Mouse (Mus musculus) ES-Bruce4 (cell line): ENCODE data around the gene Foxc1. TPM values are rescaled to one million over a fixed set of nuclear protein-coding genes. Genes with fewer than 3 reads are reported as not detected.

Experiments used
- H3K27ac ChIP-seq: 2 replicates; pipeline ENCODE4 v1.5.1; 2012; ENCODE audit warnings: low read length, inconsistent platforms; ENCODE audit not compliant: insufficient read depth
- H3K27me3 ChIP-seq: 2 replicates; pipeline ENCODE4 v1.6.1; 2012; ENCODE audit warnings: mild to moderate bottlenecking, low read length, inconsistent platforms; ENCODE audit not compliant: control insufficient read depth, poor library complexity, insufficient read depth, severe bottlenecking
- H3K36me3 ChIP-seq: 2 replicates; pipeline ENCODE4 v1.6.1; 2012; ENCODE audit warnings: inconsistent platforms, mild to moderate bottlenecking, low read length, moderate library complexity; ENCODE audit not compliant: control insufficient read depth, poor library complexity, insufficient read depth, severe bottlenecking
- H3K4me1 ChIP-seq: one replicate; pipeline ENCODE4 v1.8.1; 2011; ENCODE audit warnings: low read length; ENCODE audit not compliant: control insufficient read depth, insufficient read depth
- H3K4me3 ChIP-seq: 2 replicates; pipeline ENCODE4 v1.5.1; 2011; ENCODE audit warnings: low read depth, mild to moderate bottlenecking, low read length
- H3K9ac ChIP-seq: 2 replicates; pipeline ENCODE4 v1.6.1; 2012; ENCODE audit warnings: low read depth, mild to moderate bottlenecking, inconsistent platforms; ENCODE audit not compliant: poor library complexity, severe bottlenecking
- H3K9me3 ChIP-seq: replicated peaks from 2 replicates; pipeline ENCODE4 v1.6.1; 2012; ENCODE audit warnings: mild to moderate bottlenecking, low read length, inconsistent platforms; ENCODE audit not compliant: control insufficient read depth, poor library complexity, insufficient read depth, severe bottlenecking
- CTCF ChIP-seq: IDR thresholded peaks from one replicate; pipeline ENCODE4 v1.8.1; 2011; ENCODE audit warnings: low read depth, low read length
- EP300 ChIP-seq: IDR thresholded peaks from 2 replicates; pipeline ENCODE4 v1.6.1; 2011; ENCODE audit warnings: low read depth, low read length; ENCODE audit not compliant: insufficient read depth
- POLR2A ChIP-seq: IDR thresholded peaks from one replicate; pipeline ENCODE4 v1.8.1; 2011; ENCODE audit warnings: low read length; ENCODE audit not compliant: insufficient read depth
- polyA plus RNA-seq: library from polyadenylated mRNA; stranded (reverse); fragments of >200 nt; gene quantifications from 2 replicates; pipeline ENCODE4 v1.2.4, GENCODE M21; 2011; ENCODE audit warnings: low read depth; ENCODE audit not compliant: missing spikeins, insufficient read depth, insufficient read length

Gene Foxc1
- polyA plus RNA-seq, 1 experiment = 0.34 TPM

- no peak overlapping the region for H3K4me3 ChIP-seq
- no peaks in the 10 kb centered on the region for H3K9me3 ChIP-seq
- no peak overlapping the region for H3K9ac ChIP-seq
- H3K4me1 ChIP-seq = no peaks in the 10 kb centered on the region
- H3K27ac ChIP-seq = no peak overlapping the region
- H3K27me3 ChIP-seq = no peaks in the 10 kb centered on the region
- no peaks in the 10 kb centered on the region for H3K36me3 ChIP-seq
- TF ChIP-seq EP300 = no peak
These were observed 16.9 kb downstream of the Foxc1 start for GRCm38 (mm10) chr13:31823316-31823715.

- H3K4me1 ChIP-seq = no peaks in the 10 kb centered on the region
- H3K9me3 ChIP-seq = no peaks in the 10 kb centered on the region
- no peaks in the 10 kb centered on the region for H3K27me3 ChIP-seq
These were observed 18.7 kb downstream of the Foxc1 start for GRCm38 (mm10) chr13:31825180-31825579.

GRCm38 (mm10) chr13:31827160-31827559 lies 20.7 kb downstream of the Foxc1 start:
- H3K36me3 ChIP-seq = no peaks in the 10 kb centered on the region
- no peak overlapping the region for H3K9ac ChIP-seq
- H3K4me1 ChIP-seq = no peaks in the 10 kb centered on the region
- H3K27ac ChIP-seq = no peak overlapping the region
- no peaks in the 10 kb centered on the region for H3K9me3 ChIP-seq
- TF ChIP-seq POLR2A (no peak), EP300 (no peak), CTCF (no peak)
- no peak overlapping the region for H3K4me3 ChIP-seq
- no peaks in the 10 kb centered on the region for H3K27me3 ChIP-seq

More at GRCm38 (mm10) chr13:31825180-31825579, 18.7 kb downstream of the Foxc1 start:
- Histone ChIP-seq H3K36me3 (no peaks in the 10 kb centered on the region), H3K9ac (no peak overlapping the region), H3K27ac (no peak overlapping the region), H3K4me3 (no peak overlapping the region)
- TF ChIP-seq EP300 (no peak), CTCF (no peak), POLR2A (no peak)

GRCm38 (mm10) chr13:31827820-31828332 lies 21.4 kb downstream of the Foxc1 start:
- TF ChIP-seq CTCF (no peak), EP300 (no peak), POLR2A (no peak)
- Histone ChIP-seq H3K4me3 (no peak overlapping the region), H3K27me3 (no peaks in the 10 kb centered on the region), H3K36me3 (no peaks in the 10 kb centered on the region), H3K9me3 (no peaks in the 10 kb centered on the region), H3K27ac (no peak overlapping the region), H3K9ac (no peak overlapping the region), H3K4me1 (no peaks in the 10 kb centered on the region)

GRCm38 (mm10) chr13:31828446-31828845 lies 22.0 kb downstream of the Foxc1 start:
- Histone ChIP-seq H3K27ac (no peak overlapping the region), H3K36me3 (no peaks in the 10 kb centered on the region), H3K9ac (no peak overlapping the region), H3K9me3 (no peaks in the 10 kb centered on the region), H3K4me3 (no peak overlapping the region), H3K4me1 (no peaks in the 10 kb centered on the region), H3K27me3 (no peaks in the 10 kb centered on the region)
- TF ChIP-seq POLR2A (no peak), EP300 (no peak), CTCF (no peak)

- Histone ChIP-seq H3K27me3 (no peaks in the 10 kb centered on the region), H3K9ac (no peak overlapping the region), H3K4me1 (no peaks in the 10 kb centered on the region), H3K36me3 (no peaks in the 10 kb centered on the region), H3K27ac (no peak overlapping the region), H3K4me3 (no peak overlapping the region), H3K9me3 (no peaks in the 10 kb centered on the region)
- TF ChIP-seq EP300 (no peak), POLR2A (no peak), CTCF (no peak)
These were observed 23.9 kb downstream of the Foxc1 start for GRCm38 (mm10) chr13:31830332-31830731.

GRCm38 (mm10) chr13:31835802-31836201 lies 29.4 kb downstream of the Foxc1 start:
- no peak overlapping the region for H3K4me3 ChIP-seq
- H3K27me3 ChIP-seq = no peaks in the 10 kb centered on the region
- no peaks in the 10 kb centered on the region for H3K9me3 ChIP-seq
- no peaks in the 10 kb centered on the region for H3K4me1 ChIP-seq
- TF ChIP-seq CTCF (no peak), POLR2A (no peak), EP300 (no peak)
- no peak overlapping the region for H3K9ac ChIP-seq
- no peak overlapping the region for H3K27ac ChIP-seq
- H3K36me3 ChIP-seq = no peaks in the 10 kb centered on the region
